28 mouse cellular contexts compared by ENCODE assay signal in the genomic region with DNA sequence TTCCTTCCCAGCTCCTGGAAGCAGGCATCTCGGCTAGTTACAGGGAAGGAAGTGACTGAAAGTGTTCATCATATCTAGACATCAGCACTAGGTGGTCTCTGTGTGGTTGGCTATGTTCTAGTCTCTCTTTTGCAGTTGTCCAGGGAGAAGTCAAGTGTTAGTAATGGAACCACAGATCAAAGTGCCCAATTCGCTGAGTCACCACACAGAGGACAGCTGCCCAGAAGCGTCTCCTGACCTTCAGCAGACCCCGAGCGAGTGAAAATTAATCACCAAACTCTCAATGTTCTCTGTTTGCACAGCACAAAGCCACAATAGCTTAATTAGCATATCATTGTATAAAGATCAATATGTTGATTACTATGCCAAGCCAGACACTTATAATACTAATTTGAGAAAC.
DNase-seq lines count a peak whose midpoint lies in the region; ATAC-seq and TF ChIP-seq lines count a peak whose summit lies in the region.
"Had no signal": no experiment of that assay in that cellular context is flagged by ENCODE, and none has a peak within 500 bp of the region (broad histone marks: within the 10 kb centered on the region; RNA-seq: fewer than 3 reads in every experiment).

No protein-coding gene starts in this region.

- H3K4me1 ChIP-seq in ES-E14 (ENCODE audit: control insufficient read depth in 2 of 2, insufficient read depth in 2 of 2, low read length in 2 of 2, poor library complexity in 1 of 2), result peaks cover 3% of the 10 kb centered on the region in 2 experiments; a peak in 1 of 4 replicates
- no peaks in the 10 kb centered on the region for H3K4me1 ChIP-seq in forebrain, embryonic 14.5 days (ENCODE audit: control insufficient read depth, insufficient read depth, low read length)
- H3K4me1 ChIP-seq: embryonic facial prominence, embryonic 15.5 days; forebrain, embryonic 12.5 days; liver, embryonic 15.5 days had no signal

- no peak for ATAC-seq in forebrain, embryonic 14.5 days
- ATAC-seq: hindbrain, embryonic 16.5 days; midbrain, embryonic 16.5 days had no signal

- H3K27ac ChIP-seq in ES-E14 (ENCODE audit: insufficient read depth, low read depth, low read length, poor library complexity, severe bottlenecking), result no peak overlapping the region
- no peak overlapping the region for H3K27ac ChIP-seq in forebrain, embryonic 14.5 days (ENCODE audit: low read depth, low read length)
- H3K27ac ChIP-seq: embryonic facial prominence, embryonic 15.5 days; forebrain, embryonic 12.5 days; heart, embryonic 13.5 days; kidney, postnatal 0 days; limb, embryonic 12.5 days; liver, embryonic 15.5 days; neural tube, embryonic 13.5 days had no signal

- H3K9me3 ChIP-seq in ES-E14 (ENCODE audit: control insufficient read depth, insufficient read depth, low read depth, low read length), result no peaks in the 10 kb centered on the region
- H3K9me3 ChIP-seq in forebrain, embryonic 14.5 days (replicated peaks; ENCODE audit: control insufficient read depth, low read length), result no peaks in the 10 kb centered on the region
- H3K9me3 ChIP-seq: embryonic facial prominence, embryonic 15.5 days; forebrain, embryonic 12.5 days; limb, embryonic 12.5 days; liver, embryonic 15.5 days; neural tube, embryonic 13.5 days had no signal

- H3K9ac ChIP-seq in ES-E14 (ENCODE audit: insufficient read depth, low read depth, low read length, poor library complexity, severe bottlenecking), result no peak overlapping the region
- H3K9ac ChIP-seq in forebrain, embryonic 14.5 days (ENCODE audit: low read length), result no peak overlapping the region
- H3K9ac ChIP-seq: embryonic facial prominence, embryonic 15.5 days; forebrain, embryonic 12.5 days; heart, embryonic 13.5 days; limb, embryonic 12.5 days; liver, embryonic 15.5 days; lung, embryonic 14.5 days; neural tube, embryonic 13.5 days had no signal

- peak; percentile 26 for DNase-seq in embryo, embryonic 10.5 days (ENCODE audit: low spot score)
- DNase-seq in embryo, embryonic 11 days, result no peak
- no peak for DNase-seq in ES-E14 (ENCODE audit: low read depth, low spot score)
- DNase-seq in adrenal gland, postnatal 10 days, result peak; percentile 36
- DNase-seq in kidney, adult 8-10 months, result no peak
- no peak for DNase-seq in layer of hippocampus, postnatal 10 days (ENCODE audit: low spot score in 2 of 2)
- no peak for DNase-seq in forebrain, embryonic 14.5 days (ENCODE audit: low spot score)
- DNase-seq: cerebellum, adult 8-10 months; cerebellum, postnatal 25 days; gastrocnemius, postnatal 10 days; heart, postnatal 10 days; kidney, adult 18-20 months; layer of hippocampus, adult 9-11 months; lung, embryonic 14.5 days; lung, postnatal 14 days; thymus, adult 2 months; thymus, postnatal 36 days had no signal

- in situ Hi-C loops in ES-E14 (cut with MboI; ENCODE audit: low sequenced_read_pairs in 2 of 2, unreplicated experiment in 2 of 2), result no loop called here

- no peaks in the 10 kb centered on the region for H3K36me3 ChIP-seq in ES-E14 (ENCODE audit: control insufficient read depth, insufficient read depth, low read length, poor library complexity, severe bottlenecking)
- H3K36me3 ChIP-seq in forebrain, embryonic 14.5 days (ENCODE audit: control insufficient read depth, insufficient read depth, low read length), result no peaks in the 10 kb centered on the region
- H3K36me3 ChIP-seq: embryonic facial prominence, embryonic 15.5 days; forebrain, embryonic 12.5 days; heart, embryonic 13.5 days; limb, embryonic 12.5 days; liver, embryonic 15.5 days; neural tube, embryonic 13.5 days had no signal

- H3K4me2 ChIP-seq in forebrain, embryonic 14.5 days (ENCODE audit: low read length), result no peak overlapping the region
- H3K4me2 ChIP-seq: embryonic facial prominence, embryonic 15.5 days; forebrain, embryonic 12.5 days; heart, embryonic 13.5 days; limb, embryonic 12.5 days; liver, embryonic 15.5 days; lung, embryonic 14.5 days; midbrain, embryonic 11.5 days; neural tube, embryonic 13.5 days had no signal

- H3K4me3 ChIP-seq in ES-E14 (ENCODE audit: insufficient read depth in 1 of 2, low read depth in 1 of 2, low read length in 2 of 2, poor library complexity in 1 of 2, severe bottlenecking in 1 of 2), result no peak overlapping the region
- no peak overlapping the region for H3K4me3 ChIP-seq in forebrain, embryonic 14.5 days (ENCODE audit: low read depth, low read length)
- H3K4me3 ChIP-seq: embryonic facial prominence, embryonic 15.5 days; forebrain, embryonic 12.5 days; heart, embryonic 13.5 days; limb, embryonic 12.5 days; liver, embryonic 15.5 days; neural tube, embryonic 13.5 days had no signal

- H3K27me3 ChIP-seq in forebrain, embryonic 14.5 days (replicated peaks; ENCODE audit: control insufficient read depth, insufficient read depth, low read length), result 0 out of 2 replicates have a peak, but pooled peaks cover 2% of the 10 kb centered on the region
- H3K27me3 ChIP-seq: CH12.LX; embryonic facial prominence, embryonic 15.5 days; forebrain, embryonic 12.5 days; heart, embryonic 13.5 days; limb, embryonic 12.5 days; liver, embryonic 15.5 days; neural tube, embryonic 13.5 days had no signal

- WGBS in forebrain, embryonic 14.5 days, result 61% methylated on average over 5 of the region's 5 CpGs

TF ChIP-seq in ES-E14, 5 proteins besides CTCF, POLR2A, EP300 and RAD21:
- no peak for TF ChIP-seq HCFC1 (IDR thresholded peaks at IDR 0.05; ENCODE audit: borderline replicate concordance, insufficient read depth, low read length)
- no peak for TF ChIP-seq ZNF384 (IDR thresholded peaks at IDR 0.05; ENCODE audit: low read depth, low read length)
- TF ChIP-seq ZC3H11A (IDR thresholded peaks at IDR 0.05; ENCODE audit: borderline replicate concordance, low read depth, low read length), result no peak
- no peak for TF ChIP-seq CHD2 (IDR thresholded peaks at IDR 0.05; ENCODE audit: low read depth, low read length)
- TF ChIP-seq MAFK (IDR thresholded peaks at IDR 0.05; ENCODE audit: insufficient read depth, low read depth, low read length), result peak; percentile 65
TF ChIP-seq in ES-E14: peak in this region for 1.

Comparison
In these comparisons a context has a peak if more than half of its experiments do, and no peak if none do; other contexts are left out.
1. DNase-seq: peak in embryo, embryonic 10.5 days (single experiment) and adrenal gland, postnatal 10 days (single experiment); none in embryo, embryonic 11 days (single experiment), ES-E14 (single experiment), kidney, adult 8-10 months (0 of 2), layer of hippocampus, postnatal 10 days (0 of 2) and forebrain, embryonic 14.5 days (single experiment).